Mouse (Mus musculus): ENCODE measurements around the gene Ptpn1. TPM values are rescaled to one million over a fixed set of nuclear protein-coding genes. Genes with fewer than 3 reads are reported as not detected.

Ptpn1 gene
- total RNA-seq, 2 experiments from 2014 or later = 9.1 to 11.7 TPM

DNA sequence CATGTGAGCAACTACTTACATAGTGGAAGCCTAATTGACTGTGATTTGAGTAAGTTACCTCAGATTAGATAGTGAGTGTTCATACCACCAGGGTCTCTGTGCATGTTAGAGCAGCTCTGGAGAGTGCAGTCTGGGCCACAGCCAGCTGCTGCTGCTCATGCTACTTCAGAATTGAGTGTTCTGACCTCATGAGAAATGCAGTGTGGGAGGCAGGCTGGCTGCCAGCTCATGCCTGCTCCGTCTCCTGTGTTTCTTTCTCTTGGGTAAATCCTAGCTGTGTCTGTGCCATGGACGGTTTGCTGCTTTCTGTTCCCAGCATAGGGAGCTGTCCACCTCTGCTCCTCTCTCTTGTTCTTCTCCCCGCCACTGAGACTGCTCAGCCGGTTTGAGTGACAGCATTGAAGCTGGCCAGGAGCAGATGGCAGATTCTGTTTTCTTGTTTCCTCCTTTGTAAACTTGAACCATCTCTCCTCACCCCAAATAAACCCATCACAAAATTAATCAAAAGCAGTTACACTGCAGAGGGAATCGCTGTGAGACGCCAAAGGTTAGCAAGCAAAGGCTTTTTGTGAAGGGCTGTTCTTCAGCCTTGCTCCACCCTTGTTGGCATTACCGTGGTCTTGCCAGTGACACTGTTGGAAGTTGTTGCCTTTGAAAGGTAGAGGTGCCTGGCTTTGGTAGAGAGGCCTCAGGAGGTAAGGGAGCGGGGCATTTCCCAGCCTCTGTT, 10.5 kb downstream of the Ptpn1 start:
- no peak for ATAC-seq (replicated peaks; ENCODE audit: low FRiP score, poor library complexity, severe bottlenecking)

DNA sequence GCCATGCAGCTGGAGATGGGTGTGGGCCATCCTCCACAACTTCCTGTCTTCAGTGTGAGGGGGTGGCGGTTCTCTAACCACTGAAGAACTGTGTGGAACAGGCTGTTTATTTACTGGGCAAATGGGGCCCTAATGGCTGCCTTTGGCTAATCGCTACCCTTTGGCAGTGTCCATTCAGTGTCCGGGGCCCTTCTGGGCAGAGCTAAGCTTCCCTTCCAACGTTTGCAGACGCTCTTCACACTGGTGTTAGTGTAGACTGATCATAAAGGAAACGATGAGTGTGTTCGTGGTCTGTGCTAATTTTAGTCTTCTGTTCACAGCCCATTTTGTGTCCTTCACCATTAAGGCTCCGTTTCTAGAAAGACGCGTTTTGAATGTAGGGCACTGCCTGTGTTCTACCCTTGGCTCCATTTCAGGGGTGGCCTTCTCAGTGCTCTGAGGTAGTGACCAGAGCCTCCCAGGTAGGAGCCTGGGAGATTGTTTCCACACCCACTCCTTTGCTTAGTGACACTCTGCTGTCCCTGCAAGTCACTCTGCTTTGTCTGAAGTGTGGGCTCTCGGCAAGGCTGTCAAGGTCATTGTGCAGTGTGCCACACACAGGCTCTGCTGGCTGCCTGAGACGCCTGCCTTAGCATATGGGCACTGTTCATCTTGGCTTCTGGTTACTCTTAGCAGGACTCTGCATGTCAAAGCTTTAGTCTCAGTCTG, 11.2 kb downstream of the Ptpn1 start:
- no peak for ATAC-seq (replicated peaks; ENCODE audit: low FRiP score, poor library complexity, severe bottlenecking)

DNA sequence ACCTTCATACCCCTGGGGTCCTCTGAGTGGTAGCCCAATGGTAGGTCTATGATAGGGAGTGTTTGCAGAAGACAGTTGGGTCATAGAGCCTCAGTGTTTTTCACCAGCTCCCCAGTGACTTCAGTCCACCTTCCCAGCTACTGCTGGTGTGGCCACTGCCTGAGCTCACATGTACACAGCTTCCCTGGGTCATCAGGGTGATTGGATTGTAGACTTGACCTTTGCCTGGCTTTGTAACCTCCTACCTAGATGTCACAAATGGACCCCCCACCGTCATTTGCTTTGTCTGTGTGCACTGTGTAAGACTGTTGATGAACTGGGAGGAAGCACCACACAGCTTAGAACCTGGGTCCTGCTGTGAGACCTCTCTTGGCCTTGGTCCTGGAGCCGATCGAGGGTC, 12.3 kb downstream of the Ptpn1 start:
- no peak for ATAC-seq (replicated peaks; ENCODE audit: low FRiP score, poor library complexity, severe bottlenecking)

DNA sequence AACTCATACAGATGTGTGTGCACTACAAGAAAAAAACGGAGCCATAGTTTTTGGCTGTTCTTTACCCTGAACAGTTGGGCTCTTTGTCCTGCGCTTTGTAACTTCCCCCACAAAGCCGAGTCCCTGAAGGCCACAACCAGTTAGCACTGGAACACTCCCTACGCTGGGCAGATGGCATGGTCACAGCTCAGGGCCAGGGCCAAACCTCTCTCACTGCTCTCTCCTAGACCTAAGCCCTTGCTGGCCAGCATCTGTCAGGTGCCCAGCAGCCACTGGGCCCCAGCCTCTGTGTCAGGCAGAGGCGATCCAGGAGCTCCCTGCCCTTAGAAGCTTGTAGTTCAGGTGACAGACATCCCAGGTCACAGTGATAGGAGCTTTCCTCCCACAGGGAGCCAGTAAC, 13.6 kb downstream of the Ptpn1 start:
- no peak for ATAC-seq (replicated peaks; ENCODE audit: low FRiP score, poor library complexity, severe bottlenecking)

DNA sequence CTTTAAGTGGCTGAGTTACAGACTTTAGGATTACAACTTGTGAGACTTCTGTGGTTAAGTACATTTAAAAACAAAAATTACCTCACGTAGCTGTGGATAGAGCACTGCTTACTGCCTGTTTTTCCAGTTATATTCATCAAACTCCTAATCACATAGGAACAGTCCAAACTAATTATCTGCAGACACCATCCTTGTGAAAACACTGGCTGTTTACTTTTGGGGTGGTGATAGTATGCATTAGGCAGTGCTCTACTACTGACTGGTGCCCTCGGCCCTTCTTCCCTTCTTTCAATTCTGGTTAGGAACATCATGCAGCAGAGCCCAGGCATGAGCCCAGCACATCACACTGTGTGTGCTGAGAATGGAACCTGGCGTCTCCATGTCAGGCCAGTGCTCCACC, 15.4 kb downstream of the Ptpn1 start:
- ATAC-seq (replicated peaks; ENCODE audit: low FRiP score, poor library complexity, severe bottlenecking) = 0 out of 2 replicates have a peak, but pooled peaks have one; percentile 15

DNA sequence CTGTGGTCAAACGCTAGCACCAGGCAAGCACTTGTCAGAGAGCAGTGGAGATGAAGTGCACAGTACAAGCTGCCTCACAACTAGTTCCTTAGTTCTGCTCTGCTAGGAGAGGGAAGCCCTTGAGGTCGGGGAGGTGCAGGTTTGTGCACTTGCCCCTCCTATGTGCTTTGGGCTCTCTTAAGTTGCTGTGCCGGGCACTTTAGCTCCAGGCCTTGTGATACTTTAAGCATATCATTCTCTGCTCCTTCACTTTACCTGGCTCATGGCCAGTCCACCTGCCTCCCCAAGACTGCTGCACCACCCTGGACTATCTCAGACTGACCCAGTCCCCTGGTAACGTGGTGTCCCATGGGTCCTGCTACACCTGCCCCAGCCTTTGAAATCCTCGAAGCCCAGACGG, 16.2 kb downstream of the Ptpn1 start:
- no peak for ATAC-seq (replicated peaks; ENCODE audit: low FRiP score, poor library complexity, severe bottlenecking)

DNA sequence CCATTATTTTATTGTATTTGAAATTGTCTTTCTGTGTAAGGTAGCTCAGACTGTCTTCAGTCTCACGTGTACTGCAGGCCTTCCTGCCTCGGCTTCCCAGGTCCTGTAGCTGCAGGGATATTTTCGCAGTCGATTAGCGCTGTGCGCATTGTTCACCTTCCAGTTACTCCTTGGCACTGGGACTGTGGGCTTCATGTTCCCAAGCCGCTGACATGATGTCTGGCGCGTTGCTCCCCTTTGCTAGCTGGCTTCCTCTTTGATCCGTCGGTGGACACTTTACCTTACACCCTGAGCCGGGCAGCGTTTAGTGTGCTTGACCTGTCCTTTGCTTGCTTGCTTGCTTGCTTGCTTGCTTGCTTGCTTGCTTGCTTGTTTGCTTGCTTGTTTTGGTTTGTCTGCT, 16.7 kb downstream of the Ptpn1 start:
- no peak for ATAC-seq (replicated peaks; ENCODE audit: low FRiP score, poor library complexity, severe bottlenecking)

DNA sequence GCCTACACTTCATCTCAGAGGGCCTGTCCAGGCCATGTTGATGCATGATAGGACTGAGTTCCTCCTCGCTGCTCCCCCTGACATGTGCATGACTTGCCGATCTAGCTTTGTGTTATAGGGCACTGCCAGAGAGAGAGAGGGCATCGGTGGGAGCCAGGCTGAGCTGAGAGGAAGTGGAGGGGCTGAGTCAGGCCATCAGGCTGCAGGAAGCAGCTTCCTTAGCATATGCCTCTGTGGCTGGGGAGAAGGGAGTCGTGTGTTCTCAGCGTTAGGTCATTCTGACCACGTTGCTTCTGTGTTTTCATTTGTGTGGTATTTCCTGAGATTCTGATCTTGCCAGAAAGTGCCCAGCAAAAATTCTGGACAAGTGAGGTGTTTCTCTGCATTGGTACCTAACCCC, 17.4 kb downstream of the Ptpn1 start:
- ATAC-seq (replicated peaks; ENCODE audit: low FRiP score, poor library complexity, severe bottlenecking) = no peak

DNA sequence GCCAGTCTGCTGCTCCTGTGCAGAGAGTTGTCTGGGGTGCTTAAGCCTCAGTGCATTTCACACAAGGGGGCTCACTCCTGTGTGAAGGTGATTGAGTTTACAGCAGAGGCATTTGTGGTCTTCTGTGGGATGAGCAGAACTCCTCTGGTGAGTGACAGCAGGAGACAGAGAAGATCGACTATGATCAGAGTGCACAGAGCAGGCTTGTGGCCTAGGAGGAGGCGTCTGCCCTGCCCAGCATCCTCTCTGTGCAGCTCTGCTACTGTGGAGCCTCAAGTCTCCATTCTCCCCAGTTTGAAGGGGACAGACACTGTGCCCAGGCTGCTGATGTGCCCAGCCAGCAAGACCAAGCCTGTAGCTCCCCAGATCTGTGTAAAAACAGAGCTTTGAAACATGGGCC, 18.0 kb downstream of the Ptpn1 start:
- no peak for ATAC-seq (replicated peaks; ENCODE audit: low FRiP score, poor library complexity, severe bottlenecking)

DNA sequence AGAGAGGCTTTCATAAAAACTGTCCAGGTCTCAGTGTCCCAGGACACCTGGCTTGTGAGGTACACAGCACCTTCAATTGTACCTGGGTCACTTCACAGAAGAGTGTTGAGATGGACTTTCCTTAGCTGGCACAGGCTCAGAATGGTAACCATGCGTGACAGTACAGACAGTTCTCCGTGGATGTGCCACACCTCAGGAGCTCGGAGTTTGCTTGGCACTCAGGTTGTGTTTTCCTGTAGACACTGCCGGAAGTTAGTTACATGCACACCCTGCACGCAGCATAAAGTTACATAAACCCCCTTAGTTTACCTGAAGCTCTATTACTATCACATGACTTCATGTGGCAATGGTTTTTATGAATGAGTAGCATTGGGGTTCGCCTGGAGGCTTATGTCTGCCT, 18.8 kb downstream of the Ptpn1 start:
- no peak for ATAC-seq (replicated peaks; ENCODE audit: low FRiP score, poor library complexity, severe bottlenecking)

DNA sequence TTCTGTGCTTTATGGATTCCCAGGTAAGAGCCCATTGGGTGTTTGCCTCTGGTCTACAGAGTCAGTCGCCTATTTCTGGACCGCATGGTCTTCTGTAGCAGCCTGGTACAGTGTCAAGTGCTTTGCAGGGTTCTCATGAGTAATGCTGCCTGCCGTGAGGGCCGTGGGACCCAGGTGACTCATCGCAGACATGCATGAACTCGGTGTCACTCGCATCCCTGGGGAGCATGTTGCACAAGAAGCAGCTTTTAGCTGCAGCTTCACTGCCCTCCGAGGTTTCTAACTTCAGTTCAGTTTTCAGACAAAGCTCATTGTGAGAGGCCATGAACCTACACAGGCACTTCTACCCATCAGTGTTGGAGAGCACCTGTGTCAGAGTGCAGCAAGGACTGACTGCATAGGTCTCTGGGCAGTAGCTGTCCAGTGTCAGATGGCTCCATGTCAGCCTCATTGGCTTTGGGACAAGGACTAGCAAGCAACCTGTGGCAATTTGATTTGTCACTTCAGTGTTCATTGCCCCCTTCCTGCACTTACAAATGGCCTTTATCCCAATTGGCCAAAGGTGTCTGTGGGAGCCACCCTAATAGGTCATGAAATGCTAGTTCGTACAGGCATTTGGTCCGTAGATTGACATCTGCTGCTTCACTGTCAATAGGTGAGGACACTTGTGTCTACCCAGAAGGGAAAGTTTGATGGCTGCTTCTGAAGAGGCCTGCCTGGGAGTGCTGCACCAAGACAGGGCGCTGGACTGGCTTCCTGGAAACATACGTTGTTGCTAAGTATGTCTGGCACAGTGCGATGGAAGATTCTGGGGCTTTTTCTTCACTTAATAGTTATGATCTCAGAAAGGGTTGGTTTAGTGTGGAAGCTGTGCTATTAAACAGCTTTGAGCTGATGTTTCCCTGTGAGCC, 19.7 kb downstream of the Ptpn1 start:
- no peak for ATAC-seq (replicated peaks; ENCODE audit: low FRiP score, poor library complexity, severe bottlenecking)

DNA sequence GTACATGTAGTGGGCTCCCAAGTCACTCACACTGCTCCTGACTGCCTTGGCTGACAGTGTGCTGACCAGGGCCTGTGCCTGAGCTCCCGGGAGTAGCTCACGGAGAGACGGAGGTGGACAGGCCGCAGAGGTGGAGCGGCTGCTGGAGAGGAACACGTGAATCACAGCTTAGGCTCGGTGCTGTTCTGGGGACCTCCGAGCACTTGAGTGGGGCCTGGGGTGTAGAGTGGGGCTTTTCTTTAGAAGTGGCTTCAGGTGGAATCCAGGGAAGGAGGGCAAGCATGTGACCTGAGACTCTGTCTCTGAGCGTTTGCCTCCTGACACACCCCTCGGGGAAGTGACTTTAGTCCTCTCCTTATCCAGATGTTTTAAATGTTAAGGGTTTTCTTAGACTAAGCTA, 22.0 kb downstream of the Ptpn1 start:
- no peak for ATAC-seq (replicated peaks; ENCODE audit: low FRiP score, poor library complexity, severe bottlenecking)

DNA sequence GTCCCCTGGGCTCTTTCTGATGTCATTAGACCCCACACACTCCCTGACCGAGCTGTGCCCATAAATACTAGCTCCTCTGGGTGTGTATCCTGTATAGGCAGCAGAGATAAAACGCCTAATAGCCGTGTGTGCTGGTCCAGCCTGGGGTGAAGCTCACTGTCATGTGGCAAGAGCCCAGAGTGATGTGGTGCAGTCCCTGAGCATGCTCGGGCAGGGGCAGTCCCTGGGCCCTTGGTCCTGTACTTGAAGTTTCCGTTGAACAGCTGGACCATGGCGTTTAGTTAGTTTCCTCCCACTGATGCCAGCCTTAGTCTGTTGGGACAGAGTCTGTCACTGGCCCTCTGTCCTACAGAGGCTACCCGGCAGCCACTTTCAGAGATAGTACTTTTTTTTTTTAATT, 23.1 kb downstream of the Ptpn1 start:
- no peak for ATAC-seq (replicated peaks; ENCODE audit: low FRiP score, poor library complexity, severe bottlenecking)

DNA sequence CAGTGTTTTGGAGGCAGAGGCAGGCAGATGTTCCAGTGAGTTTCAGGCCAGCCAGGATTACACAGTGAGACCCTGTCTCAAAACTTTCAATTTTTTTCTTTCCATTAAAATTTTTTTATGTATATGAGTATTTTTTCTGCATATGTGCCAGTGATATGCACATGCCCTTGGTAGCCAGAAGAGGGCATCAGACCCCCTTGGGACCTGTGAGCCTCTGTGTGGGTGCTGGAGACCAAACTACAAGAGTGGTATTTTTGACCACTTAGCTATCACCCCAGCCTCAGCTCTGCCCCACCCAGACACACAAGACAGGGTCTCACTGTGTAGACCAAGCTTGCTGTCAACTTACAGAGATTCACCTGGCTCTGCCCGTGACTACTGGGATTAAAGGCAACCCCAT, 25.7 kb downstream of the Ptpn1 start:
- ATAC-seq (replicated peaks; ENCODE audit: low FRiP score, poor library complexity, severe bottlenecking) = no peak

DNA sequence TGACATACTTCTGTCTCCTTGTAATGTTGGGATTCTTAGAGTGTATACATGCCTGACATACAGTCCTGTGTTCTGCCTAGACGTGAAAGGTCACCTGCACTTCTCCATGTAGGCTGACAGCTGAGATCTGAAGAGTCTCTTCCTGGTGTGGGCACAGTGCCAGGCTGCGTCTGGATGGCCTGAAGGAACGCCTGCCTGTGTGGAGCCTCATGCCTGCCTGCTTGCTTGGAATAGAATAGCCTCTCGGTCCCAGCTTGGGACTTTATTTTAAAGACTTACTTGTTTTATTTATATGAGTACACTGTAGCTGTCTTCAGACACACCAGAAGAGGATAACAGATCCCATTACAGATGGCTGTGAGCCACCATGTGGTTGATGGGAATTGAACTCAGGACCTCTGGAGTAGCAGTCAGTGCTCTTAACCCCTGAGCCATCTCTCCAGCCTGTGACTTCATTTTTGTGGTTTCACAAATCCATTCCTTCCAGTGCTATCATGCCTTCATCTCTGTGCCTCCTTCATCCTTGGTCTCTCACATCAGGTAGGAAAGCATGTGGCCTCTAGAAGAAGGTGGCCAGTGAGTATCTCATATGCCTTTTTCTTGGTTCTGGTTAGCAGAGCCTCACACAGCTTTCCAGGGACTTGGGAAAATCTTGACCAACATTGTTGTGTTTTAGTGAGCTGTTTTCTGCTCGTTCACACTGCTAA, 26.4 kb downstream of the Ptpn1 start:
- ATAC-seq (replicated peaks; ENCODE audit: low FRiP score, poor library complexity, severe bottlenecking) = no peak

DNA sequence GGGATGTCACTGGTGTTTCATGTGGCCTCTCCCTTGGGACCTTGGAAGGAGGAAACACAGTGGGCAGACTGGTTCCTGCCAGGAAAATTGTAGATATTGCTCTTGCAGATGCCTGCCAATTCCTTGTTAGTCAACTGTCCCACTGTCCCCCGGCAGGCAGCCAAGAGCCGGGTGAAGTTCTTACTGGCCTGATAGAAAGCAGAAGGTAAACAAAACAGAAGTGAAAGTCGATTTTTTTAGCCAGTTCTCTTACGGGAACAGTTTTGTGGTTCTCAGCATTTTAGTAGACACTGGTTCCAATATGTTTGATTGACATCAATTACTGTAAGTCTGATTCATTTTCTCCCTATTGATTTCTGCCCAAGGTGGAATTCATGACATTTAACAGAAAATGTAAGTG, 27.0 kb downstream of the Ptpn1 start:
- no peak for ATAC-seq (replicated peaks; ENCODE audit: low FRiP score, poor library complexity, severe bottlenecking)

DNA sequence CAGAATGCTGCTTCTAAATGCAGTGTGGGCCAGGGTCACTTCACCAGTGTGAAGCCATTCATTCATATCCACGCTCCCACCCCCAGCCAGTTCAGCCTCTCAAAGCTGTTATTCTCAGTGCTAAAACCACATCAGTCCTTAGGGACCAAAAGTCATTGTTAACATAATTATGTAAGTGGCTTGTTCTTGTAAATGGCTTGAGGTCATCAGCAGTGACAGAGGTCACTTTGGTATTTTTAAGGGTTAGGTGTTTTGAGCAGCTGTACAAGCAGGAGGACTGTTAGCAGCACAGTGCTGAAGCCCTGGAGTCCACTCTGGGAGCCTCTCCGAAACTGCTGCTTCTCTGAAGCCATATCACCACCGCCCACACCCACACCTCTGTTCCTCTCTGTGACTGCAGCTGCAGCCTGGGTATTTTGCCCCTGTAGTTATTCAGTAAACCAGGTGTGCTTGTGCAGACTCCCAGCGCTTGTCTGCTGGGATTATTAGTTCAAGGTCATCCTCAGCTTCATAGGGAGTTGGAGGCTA, 27.6 kb downstream of the Ptpn1 start:
- ATAC-seq (replicated peaks; ENCODE audit: low FRiP score, poor library complexity, severe bottlenecking) = no peak

DNA sequence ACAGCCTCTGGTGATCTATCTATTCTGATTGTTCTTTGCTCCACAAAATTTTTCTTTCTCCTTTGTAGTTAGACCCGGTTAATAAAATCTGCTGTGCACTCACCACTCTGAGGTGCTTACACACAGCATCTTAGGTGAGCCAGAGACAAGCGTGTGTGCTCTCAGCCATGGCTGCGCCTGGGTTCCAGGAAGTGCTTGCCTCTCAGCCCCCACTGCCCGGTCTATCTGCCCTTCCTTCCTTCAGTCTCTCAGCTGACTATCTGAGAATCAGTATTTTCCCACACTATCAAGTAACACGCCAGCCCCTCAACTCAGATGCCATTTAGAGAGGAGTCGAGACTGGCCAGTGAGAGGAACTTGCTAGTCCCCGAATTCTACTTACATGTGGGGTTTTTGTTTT, 28.1 kb downstream of the Ptpn1 start:
- ATAC-seq (replicated peaks; ENCODE audit: low FRiP score, poor library complexity, severe bottlenecking) = no peak

DNA sequence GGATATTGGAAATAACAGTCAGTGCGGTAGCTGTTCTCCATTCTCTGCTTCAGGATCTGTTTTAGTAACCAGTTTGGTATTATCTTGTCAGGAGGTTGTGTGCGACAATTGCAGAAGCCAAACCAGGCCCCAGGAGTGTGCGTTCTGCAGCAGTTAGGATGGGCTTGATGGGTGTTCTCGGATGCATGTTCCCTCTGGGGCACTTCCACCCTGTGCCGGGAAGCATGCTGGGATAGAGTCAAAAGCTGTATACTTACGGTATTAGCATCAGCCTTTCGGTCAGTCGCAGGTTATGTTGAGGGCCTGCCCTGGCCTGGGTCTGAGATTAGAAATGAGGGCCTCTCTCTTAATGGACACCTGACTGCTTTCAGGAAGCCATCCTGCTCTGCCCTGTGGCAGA, 28.7 kb downstream of the Ptpn1 start:
- ATAC-seq (replicated peaks; ENCODE audit: low FRiP score, poor library complexity, severe bottlenecking) = no peak

DNA sequence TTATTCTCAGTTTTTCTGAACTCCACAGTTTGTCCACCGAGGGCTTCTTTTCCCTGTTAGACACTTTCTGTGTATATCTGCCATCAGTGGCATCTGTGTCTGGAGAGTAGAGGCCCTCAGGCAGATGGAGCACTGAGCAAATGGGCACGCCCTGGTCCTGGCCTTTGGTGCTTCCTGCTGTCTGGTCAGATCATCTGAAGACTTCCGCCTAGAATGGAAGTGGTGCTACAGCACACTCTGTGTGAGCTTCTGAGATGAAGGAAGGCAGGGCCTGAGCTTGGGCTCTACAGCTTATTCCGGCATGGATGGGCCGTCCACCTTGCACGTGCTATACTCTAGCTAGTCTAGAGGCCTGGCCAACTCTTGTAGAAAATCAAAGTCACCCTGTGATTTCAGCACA, 30.5 kb downstream of the Ptpn1 start:
- ATAC-seq (replicated peaks; ENCODE audit: low FRiP score, poor library complexity, severe bottlenecking) = no peak
